In the genomic region with DNA sequence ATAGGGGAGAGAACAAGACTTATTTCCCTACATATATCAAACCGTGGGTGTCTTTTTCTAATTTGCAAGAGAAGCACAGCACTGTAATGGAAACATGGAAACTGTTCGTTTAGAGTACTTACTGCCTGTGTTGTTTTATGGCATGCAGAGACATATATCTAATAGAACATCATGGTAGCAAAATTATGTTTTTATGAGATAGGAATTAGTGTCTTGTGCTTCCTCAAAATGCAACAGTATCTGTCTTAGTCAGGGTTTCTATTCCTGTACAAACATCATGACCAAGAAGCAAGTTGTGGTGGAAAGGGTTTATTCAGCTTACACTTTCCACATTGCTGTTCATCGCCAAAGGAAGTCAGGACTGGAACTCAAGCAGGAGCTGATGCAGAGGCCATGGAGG, we compare ENCODE assay signal across 19 mouse cellular contexts. TPM values are rescaled to one million over a fixed set of nuclear protein-coding genes. Genes with fewer than 3 reads are reported as not detected.
DNase-seq lines count a peak whose midpoint lies in the region; ATAC-seq lines count a peak whose summit lies in the region.
"Had no signal": no experiment of that assay in that cellular context is flagged by ENCODE, and none has a peak within 500 bp of the region (broad histone marks: within the 10 kb centered on the region; RNA-seq: fewer than 3 reads in every experiment).

No protein-coding gene starts in this region.

- no peak for ATAC-seq in liver, embryonic 12.5 days
- ATAC-seq in megakaryocyte progenitor cell, adult 5-6 weeks (replicated peaks; ENCODE audit: poor library complexity) = peak; percentile 25
- ATAC-seq: forebrain, embryonic 13.5 days; hindbrain, postnatal 0 days had no signal

- peak overlapping the region; percentile 73 for H3K4me2 ChIP-seq in liver, embryonic 12.5 days
- H3K4me2 ChIP-seq: forebrain, embryonic 13.5 days; neural tube, embryonic 13.5 days had no signal

- DNase-seq in heart, embryonic 10.5 days (ENCODE audit: low spot score) = no peak
- no peak for DNase-seq in heart, postnatal 4 days
- peak; percentile 94 for DNase-seq in MEL-GATA-1-ER (ENCODE audit: extremely low read depth, low read depth)
- no peak for DNase-seq in embryo, embryonic 11 days
- no peak for DNase-seq in lung, postnatal 10 days
- DNase-seq: adrenal gland, adult 8-10 months; cerebellum, adult 18-20 months; cerebellum, postnatal 25 days; gastrocnemius, postnatal 36 days; kidney, adult 11 months; kidney, postnatal 14 days; midbrain, embryonic 14.5 days; thymus, postnatal 14 days had no signal

- 0 out of 2 replicates have a peak, but pooled peaks cover 12% of the 10 kb centered on the region for H3K4me1 ChIP-seq in heart, embryonic 10.5 days
- peaks cover 92% of the 10 kb centered on the region for H3K4me1 ChIP-seq in liver, embryonic 12.5 days
- H3K4me1 ChIP-seq: neural tube, embryonic 13.5 days had no signal

- peaks cover 5% of the 10 kb centered on the region for H3K27me3 ChIP-seq in heart, embryonic 10.5 days (ENCODE audit: insufficient read depth, poor library complexity, severe bottlenecking)
- H3K27me3 ChIP-seq in liver, embryonic 12.5 days (replicated peaks) = no peaks in the 10 kb centered on the region
- H3K27me3 ChIP-seq: forebrain, embryonic 13.5 days had no signal

- peak overlapping the region; percentile 72; the same call in 1 of the 2 replicates for H3K27ac ChIP-seq in heart, embryonic 10.5 days
- peak overlapping the region; percentile 99 for H3K27ac ChIP-seq in liver, embryonic 12.5 days
- H3K27ac ChIP-seq: forebrain, embryonic 13.5 days; hindbrain, postnatal 0 days; layer of hippocampus, adult 2 months; neural tube, embryonic 13.5 days had no signal

- WGBS in heart, embryonic 10.5 days = 87% methylated on average over 3 of the region's 3 CpGs
- WGBS in liver, embryonic 12.5 days (ENCODE audit: insufficient replicate concordance) = 42% methylated on average over 3 of the region's 3 CpGs

- H3K36me3 ChIP-seq in heart, embryonic 10.5 days = no peaks in the 10 kb centered on the region
- H3K36me3 ChIP-seq in liver, embryonic 12.5 days = peaks cover 80% of the 10 kb centered on the region
- H3K36me3 ChIP-seq: neural tube, embryonic 13.5 days had no signal

- no peaks in the 10 kb centered on the region for H3K9me3 ChIP-seq in heart, embryonic 10.5 days
- no peaks in the 10 kb centered on the region for H3K9me3 ChIP-seq in liver, embryonic 12.5 days (replicated peaks)
- H3K9me3 ChIP-seq: forebrain, embryonic 13.5 days; neural tube, embryonic 13.5 days had no signal

- H3K4me3 ChIP-seq in heart, embryonic 10.5 days = no peak overlapping the region
- H3K4me3 ChIP-seq in liver, embryonic 12.5 days = peak overlapping the region; percentile 48
- H3K4me3 ChIP-seq: forebrain, embryonic 13.5 days; layer of hippocampus, adult 2 months; neural tube, embryonic 13.5 days had no signal

- peak overlapping the region; percentile 78 for H3K9ac ChIP-seq in liver, embryonic 12.5 days
- H3K9ac ChIP-seq: forebrain, embryonic 13.5 days; neural tube, embryonic 13.5 days had no signal

RNA-seq across cellular contexts. Expression of gene Tspan33, which starts 8.1 kb away (rescaled TPM):
- polyA plus RNA-seq in heart, embryonic 10.5 days (2016; fragmentation: Nextera tagmentation; extraction: Ambion mirVana) = 16.0 and 17.2 TPM in 2 replicates
- total RNA-seq in heart, postnatal 4 days (2021) = 1 to 10 TPM in 1 of 2 experiments, under 1 TPM in 1; 0.93 to 1.4 TPM
- polyA plus RNA-seq in liver, embryonic 12.5 days (2016; fragmentation: Nextera tagmentation; extraction: Ambion mirVana) = 197 and 203 TPM in 2 replicates
- 4.6 and 5.4 TPM in 2 replicates for total RNA-seq in megakaryocyte progenitor cell, adult 5-6 weeks (2015)
- 3.7 and 5.8 TPM in 2 replicates for total RNA-seq in megakaryocyte progenitor cell, adult 5-6 weeks (2017)

RNA-seq across cellular contexts. Expression of gene Smo, which starts 33.2 kb away (rescaled TPM):
- polyA plus RNA-seq in heart, embryonic 10.5 days (2016; fragmentation: Nextera tagmentation; extraction: Ambion mirVana) = 21.7 and 36.9 TPM in 2 replicates
- 10 to 100 TPM; 29.5 to 30.3 TPM for total RNA-seq in heart, postnatal 4 days (2021)
- 10.4 and 11.1 TPM in 2 replicates for polyA plus RNA-seq in liver, embryonic 12.5 days (2016; fragmentation: Nextera tagmentation; extraction: Ambion mirVana)
- total RNA-seq in megakaryocyte progenitor cell, adult 5-6 weeks (2015) = 25.5 and 33.6 TPM in 2 replicates
- 16.4 and 19.9 TPM in 2 replicates for total RNA-seq in megakaryocyte progenitor cell, adult 5-6 weeks (2017)
